Mouse (Mus musculus) forelimb bud, embryonic 11.5 days (tissue): ENCODE results near the gene Cc2d1a.
A peak's percentile ranks its signal among the peaks of the same experiment; 100 is the strongest.

Experiments
- DNase-seq: peaks from one replicate; pipeline ENCODE4 v3.0.0-alpha.2; 2012; ENCODE audit warnings: low read depth, low spot score

Gene Cc2d1a

GRCm38 (mm10) chr8:84147769-84148530 lies at the start of gene Cc2d1a, which contains the start of gene 4930432K21Rik:
Cc2d1a (minus strand) TSS chr8:84147936.
4930432K21Rik (plus strand) TSS chr8:84148025.
- peak; percentile 97 for DNase-seq

GRCm38 (mm10) chr8:84197141-84197921 lies 49.6 kb upstream of the Cc2d1a start:
- DNase-seq = peak; percentile 99

GRCm38 (mm10) chr8:84194224-84194743 lies 46.5 kb upstream of the Cc2d1a start:
- no peak for DNase-seq

GRCm38 (mm10) chr8:84193566-84193965 lies 45.8 kb upstream of the Cc2d1a start:
- DNase-seq = no peak

- DNase-seq = no peak
These were observed 45.4 kb upstream of the Cc2d1a start for GRCm38 (mm10) chr8:84193161-84193560.

- no peak for DNase-seq
These were observed 44.8 kb upstream of the Cc2d1a start for GRCm38 (mm10) chr8:84192555-84192954.

DNA sequence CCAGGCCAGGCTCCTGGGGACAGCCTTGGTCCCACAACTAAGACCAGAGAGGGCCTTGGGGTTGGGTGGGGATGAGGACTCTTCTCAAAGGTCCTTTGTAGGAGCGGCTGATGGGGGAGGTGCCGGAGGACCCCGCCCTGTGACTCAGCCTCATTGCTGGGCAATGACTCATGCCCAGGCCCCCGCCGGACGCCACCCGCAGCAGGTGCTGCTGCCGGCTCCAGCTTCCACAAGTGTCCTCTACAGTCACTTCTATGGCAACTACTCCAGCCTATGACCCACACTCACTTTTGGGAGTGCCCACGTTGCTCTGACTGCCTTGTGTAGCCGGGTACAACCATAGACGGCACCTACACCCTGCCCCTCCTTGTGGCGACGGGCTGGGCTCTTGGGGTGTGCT lies 44.3 kb upstream of the Cc2d1a start:
- no peak for DNase-seq

GRCm38 (mm10) chr8:84190191-84190867 lies 42.6 kb upstream of the Cc2d1a start:
- no peak for DNase-seq

DNA sequence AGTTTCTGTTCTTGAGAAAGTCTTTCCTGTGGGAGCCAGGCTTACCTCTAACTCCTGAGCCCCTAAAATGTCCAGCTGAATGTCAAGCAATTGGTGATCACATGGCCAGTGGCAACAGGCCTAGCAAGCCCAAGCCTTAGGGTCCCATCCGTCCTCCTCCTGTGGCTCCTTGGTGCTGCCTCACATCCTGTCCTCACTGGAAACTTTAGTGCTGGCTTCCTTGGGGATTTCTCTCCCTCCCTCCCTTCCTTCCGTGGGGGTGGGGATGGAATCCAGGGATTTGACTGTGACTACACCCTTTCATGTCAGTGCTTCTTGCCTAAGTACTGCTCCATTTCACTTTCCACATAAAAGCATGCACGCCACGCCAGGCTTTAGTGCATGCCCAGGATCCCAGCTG lies 41.9 kb upstream of the Cc2d1a start:
- no peak for DNase-seq

DNA sequence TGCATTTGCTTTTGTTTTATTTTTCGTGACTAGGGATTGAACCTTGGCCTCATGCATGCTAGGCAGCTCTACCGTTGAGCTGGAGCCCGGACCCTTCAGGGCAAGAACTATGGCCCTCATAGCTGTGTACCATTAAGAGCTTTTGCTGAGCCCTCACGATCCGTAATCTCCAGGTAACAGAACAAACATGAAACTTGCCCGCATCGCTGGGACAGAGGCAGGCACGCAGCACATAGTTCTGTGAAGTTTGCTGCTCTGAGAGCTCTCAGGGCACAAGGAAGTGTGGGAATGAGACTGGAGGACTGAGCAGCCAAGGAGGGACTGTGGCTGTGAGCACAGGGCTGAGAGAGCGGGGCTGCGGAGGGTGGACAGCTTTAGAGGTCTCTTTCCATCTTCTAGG lies 40.9 kb upstream of the Cc2d1a start:
- no peak for DNase-seq

DNA sequence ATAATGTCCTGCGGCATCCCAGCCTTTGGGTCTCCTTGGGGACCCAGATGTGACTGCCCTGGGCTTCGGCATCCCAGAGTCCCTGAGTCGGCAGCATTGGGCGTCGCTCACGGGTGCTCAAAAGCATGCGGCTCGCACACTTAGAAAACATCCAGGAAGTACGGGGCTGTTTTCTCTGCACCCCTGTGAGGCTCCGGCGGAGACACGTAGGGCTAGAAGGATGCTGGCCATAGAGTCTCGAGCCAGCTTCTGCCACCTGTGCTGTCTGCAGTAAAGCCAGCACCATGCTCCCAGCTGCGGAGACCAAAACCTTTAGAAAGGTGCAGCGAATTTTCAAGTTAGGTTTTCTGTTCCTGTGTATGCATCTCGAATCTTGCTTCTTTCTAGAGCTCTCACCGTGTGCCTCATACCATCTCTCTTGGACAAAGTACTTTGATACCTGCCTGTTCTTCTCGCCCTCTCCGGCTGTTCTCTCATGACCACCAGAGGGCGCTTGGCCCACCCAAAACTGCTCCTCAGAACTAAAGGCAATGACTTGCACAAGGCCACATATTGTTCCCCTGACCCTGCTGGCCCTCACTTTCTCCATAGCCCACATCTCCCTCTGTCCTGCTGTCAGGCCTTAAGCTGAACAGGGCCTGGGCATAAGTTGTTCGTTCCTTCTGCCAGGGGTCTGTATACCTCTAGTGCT lies 39.5 kb upstream of the Cc2d1a start:
- peak; percentile 80 for DNase-seq

- DNase-seq = peak; percentile 87
These were observed 38.8 kb upstream of the Cc2d1a start for GRCm38 (mm10) chr8:84186547-84186946.

DNA sequence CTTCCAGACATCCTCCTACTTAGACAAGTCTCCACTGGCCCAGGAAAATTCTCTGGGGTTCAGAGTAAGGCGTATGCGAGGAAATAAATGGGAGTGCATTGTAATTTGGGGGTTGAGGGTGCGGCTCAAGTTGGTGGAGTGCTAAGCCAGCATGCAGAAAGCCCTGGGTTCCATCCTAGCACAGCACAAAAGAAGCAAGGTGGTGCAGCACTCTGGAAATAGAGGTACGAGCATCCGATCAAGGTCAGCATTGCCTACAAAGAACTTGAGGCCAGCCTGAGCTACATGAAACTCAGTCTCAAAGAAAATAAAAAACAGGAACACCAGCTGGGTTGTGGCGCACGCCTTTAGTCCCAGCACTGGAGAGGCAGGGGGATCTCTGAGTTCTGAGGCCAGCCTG lies 37.4 kb upstream of the Cc2d1a start, which contains the start of gene Nanos3:
Nanos3 (minus strand) TSS at position 101 of the 400 bp plus-strand sequence.
- DNase-seq = no peak

DNA sequence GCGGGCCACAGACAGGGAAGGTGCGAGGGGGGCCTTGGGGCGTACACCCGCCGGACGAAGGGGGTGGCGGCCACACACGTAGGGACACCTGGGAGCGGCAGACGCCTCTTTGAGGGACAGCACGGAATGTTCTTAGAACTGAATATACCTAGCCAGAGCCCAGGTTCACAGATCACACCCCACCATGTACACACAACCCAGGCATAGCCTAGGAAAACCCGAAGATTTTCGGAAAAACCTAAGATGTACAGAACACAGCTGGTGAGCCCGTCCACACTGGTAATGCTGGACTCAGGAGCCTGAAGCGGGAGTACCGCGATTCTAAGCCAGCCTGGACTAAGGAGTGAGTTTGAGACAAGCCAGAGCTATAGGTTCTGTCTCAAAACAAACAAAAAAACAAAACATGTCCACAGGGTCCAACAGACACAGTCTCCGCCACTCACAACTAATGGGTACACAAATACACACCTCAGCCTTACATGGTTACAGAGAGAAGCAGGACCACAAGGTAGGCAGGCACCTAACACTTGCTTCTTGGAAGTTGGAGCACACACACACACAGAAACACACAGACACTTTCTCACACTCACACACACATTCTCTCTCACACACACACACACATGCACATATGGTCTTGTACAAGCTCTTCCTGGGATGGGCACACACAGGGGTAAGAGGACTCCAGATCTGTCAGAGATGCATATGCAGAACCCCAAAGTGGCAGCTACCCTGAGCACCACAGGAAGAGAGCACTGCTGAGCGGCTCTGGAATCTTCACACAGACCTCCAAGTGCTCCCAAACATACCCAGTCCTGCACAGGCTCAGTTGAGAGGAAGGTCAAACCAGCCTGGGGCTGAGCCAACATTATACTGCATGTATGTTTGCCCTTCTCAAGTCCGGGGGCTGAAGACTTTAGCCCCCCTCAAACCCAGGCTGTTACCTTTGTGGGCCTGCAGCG lies 36.6 kb upstream of the Cc2d1a start:
- no peak for DNase-seq

DNA sequence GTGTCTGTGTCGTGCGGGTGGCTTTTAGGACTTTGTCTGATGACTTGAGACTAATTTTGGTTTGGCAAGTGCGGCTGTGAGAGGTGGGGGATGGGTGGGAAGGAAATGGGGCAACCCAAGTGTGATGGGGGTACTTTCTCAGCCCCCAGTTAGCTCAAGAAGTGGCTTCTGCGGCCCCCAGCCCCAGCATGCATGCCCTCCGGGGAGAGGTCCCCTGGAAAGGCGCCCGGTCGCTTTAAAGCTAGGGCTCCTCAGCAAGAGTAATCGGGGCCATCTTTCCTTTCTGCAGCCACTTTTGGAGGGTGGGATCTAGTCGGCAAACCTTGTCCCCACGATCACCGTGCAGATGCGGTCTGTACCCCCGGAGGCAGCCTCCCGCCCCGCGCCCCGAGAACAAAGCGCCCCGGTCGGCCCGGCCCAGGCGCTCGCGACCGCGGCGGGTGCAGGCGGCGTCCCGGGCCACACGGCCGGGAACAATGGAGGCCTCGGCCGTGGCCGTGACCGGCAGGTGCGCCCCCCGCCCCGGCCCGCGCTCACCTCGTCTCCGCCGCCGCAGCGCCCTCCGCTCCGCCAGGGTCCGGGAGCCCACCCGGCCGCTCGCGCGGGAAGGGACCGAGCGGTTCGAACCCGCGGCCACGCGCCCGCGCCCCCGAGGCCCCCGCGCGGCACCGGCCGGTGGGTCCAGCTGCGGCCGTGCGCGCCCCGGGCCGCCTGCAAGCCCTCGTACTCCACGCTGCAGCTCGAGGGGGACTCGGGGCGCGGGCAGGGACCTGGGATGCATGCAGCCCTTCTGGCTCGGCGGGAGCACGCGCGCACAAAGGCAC lies 35.7 kb upstream of the Cc2d1a start:
- DNase-seq = no peak

GRCm38 (mm10) chr8:84182833-84183232 lies 35.1 kb upstream of the Cc2d1a start:
- no peak for DNase-seq

DNA sequence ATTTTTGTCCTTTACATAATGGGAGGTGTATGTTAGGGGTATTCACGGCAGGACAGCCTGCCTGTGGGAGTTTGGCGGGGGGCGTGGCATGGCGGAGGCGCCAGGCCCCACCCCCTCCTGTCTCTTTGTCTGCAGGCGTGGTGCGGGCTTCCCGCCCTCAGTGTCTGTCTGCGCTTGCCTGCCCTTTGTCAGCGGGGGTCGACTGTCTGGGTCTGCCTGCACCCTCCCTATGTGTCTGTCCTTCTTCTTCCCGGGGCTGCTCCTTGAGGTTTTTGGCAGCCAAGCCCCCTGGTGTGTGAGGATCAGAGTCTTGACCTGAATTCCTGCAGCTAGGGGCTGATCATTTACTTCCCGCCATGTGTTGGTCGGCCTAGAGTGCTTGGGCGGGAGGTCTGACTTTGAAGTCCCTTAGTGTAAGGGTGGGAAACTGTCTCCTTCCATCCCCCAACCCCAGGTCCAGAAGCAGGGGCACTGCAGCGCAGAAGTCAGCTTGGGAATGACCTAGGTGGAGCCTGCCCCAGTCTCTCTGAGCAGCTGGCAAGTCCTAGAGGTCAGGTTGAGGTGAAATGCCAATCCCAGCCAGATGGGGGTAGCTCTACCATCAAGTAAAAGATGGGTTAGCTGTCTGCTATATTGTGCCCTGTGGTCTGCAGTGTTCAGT lies 32.9 kb upstream of the Cc2d1a start:
- no peak for DNase-seq

DNA sequence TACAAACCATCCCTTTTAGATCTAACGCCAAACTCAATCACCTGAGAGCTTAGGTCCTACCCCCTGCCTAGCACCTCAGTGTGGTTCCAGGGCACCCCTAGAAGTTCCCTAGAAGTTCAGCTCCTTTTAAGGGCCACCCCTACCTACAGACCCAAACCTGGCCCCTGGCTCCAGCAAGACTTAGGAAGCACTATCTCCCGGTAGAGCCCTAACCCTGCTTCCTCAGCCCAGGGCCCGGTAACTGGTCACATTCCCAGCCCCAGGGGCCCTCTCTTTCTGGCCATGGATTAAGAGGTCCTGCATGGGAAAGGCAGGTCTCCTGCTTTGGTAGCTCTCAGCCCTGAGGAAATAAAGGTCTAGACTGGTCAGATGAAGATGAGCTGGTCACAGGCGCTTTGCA lies 32.2 kb upstream of the Cc2d1a start:
- no peak for DNase-seq

- no peak for DNase-seq
These were observed 30.9 kb upstream of the Cc2d1a start for GRCm38 (mm10) chr8:84178592-84178991.
